Mouse (Mus musculus): ENCODE results near the gene Rab11fip5.

The Rab11fip5 gene

GRCm38 (mm10) chr6:85373066-85373860 is 1.2 kb downstream of the Rab11fip5 start:
- DNase-seq (ENCODE audit: low spot score) = no peak

GRCm38 (mm10) chr6:85372496-85372895 is 1.9 kb downstream of the Rab11fip5 start:
- no peak for DNase-seq (ENCODE audit: low spot score)

GRCm38 (mm10) chr6:85371859-85372405 is 2.5 kb downstream of the Rab11fip5 start:
- DNase-seq (ENCODE audit: low spot score) = no peak

DNA sequence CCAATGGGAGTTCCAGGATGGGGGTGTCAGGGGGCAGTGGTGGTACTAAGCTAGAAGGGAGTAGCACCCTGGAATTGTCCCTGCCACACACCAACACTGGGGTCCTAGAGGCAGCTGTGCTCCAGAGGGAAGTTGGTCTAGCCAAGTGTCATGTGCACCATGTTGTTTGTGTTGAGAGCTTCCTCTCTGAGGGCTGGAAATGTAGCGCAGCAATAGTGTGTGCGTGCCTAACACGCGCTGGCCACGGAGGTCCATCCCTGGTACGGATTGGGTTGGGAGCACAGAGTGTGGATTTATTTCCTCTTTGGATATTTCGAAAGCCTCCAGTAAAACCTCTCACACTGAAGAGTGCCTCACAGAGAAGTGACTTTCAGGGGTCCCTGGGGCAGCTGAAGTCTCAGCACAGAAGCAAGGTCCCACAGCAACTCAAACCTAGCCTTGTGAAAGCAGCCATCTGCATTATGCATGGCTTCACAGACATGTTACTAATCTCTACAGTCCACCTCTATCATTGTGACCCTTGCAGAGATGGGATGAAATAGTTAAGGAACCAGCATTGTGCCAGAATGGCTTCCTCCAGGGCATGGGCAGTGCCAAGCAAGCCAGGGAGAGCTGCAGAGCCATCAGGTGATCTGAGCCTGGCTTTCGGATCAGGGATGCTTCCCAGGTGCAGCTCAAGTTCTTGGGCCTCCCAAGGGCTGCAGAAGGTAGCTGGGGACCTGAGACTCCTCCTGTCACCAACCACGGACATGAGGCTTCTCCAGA is 3.6 kb downstream of the Rab11fip5 start:
- DNase-seq (ENCODE audit: low spot score) = no peak

DNA sequence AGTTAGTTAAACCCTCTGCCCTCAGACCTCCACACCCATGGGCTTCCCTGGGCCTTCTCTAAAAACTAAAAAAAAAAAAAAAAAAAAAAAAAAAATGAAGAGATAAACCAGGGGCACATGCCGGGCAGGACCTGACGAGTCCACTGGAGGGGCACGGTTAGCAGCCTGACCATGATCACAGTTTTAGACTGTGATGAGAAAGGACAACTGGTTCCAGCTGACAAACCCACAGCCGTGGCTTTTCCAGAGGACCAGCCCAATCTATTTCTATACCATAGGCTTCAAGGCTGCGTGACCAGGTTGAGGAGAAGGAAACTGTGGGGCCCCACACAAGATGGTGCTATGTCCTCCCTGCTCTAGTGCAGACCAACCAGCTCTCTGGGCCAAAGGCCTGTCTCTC is 4.4 kb downstream of the Rab11fip5 start:
- DNase-seq (ENCODE audit: low spot score) = no peak

DNA sequence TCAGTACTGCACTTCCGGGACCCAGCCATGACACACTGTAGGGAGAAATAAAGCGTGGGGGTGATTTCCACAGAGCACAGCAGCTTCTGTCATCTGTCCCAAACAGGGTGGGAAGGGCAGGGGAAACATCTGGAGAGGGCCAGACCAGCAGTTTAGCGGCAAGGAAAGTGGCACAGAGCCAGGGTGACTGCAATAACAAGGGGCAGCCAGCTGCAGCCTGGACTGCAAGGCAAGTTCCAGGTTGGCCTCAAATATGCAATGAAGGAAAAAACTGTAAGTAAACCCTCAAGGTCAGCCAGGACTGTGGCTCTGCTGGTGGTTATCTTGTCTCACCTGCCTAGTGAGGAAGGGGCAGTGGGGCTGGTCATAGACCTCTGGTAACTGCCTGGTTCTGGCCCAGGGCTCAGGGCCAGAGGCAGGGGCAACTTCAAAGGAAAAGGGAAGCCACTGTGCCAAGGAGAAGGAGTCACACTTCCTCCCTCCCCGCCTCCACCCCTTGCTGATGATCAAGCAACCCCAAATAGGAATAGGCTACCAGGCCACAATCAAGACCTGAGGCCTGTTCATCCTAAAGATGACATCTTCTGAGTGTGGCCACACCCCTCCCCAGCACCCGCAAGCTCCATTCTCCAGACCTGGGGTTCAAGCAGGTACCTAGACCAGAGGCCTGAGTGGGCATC is 5.1 kb downstream of the Rab11fip5 start:
- DNase-seq (ENCODE audit: low spot score) = no peak

DNA sequence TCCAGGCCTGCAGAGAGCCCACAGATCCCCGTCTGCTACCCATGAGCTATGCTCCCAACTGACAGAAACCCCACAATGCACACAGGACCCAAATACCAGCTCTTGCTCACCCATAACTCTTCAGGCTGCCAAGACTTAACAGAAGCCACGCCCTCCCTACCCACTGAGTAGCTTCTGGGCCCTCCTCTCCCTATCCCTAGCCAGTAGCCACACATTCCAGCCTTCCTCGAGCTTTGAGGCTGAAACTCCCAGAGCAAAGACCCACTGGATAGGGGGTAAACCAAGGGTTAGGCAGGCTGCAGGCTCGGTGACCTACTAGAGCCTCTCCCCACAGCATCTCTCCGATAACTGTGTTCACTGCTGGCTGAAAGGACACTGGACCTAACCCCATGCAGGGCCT is 5.7 kb downstream of the Rab11fip5 start:
- no peak for DNase-seq (ENCODE audit: low spot score)

DNA sequence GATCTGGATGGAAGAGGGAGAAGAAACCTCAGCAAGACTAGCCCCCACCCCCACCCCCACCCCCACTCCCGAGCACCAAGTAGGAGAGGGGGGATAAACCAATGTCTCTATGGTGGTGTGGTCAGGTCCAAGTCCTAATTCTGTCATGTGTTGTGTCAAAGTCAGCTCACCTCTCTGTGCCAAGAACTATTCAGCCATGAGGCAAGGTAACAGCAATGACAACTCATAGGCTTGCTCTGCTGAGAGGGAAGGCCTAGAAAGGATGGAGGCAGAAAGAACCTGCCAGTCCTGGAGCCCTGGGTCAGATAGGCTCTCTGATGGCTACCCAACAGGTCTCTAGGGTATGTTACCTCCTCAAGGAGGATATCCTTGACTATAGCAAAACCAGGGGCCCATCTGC is 6.3 kb downstream of the Rab11fip5 start:
- no peak for DNase-seq (ENCODE audit: low spot score)

- DNase-seq (ENCODE audit: low spot score) = no peak
Measured at GRCm38 (mm10) chr6:85366387-85366786, 8.0 kb downstream of the Rab11fip5 start.

DNA sequence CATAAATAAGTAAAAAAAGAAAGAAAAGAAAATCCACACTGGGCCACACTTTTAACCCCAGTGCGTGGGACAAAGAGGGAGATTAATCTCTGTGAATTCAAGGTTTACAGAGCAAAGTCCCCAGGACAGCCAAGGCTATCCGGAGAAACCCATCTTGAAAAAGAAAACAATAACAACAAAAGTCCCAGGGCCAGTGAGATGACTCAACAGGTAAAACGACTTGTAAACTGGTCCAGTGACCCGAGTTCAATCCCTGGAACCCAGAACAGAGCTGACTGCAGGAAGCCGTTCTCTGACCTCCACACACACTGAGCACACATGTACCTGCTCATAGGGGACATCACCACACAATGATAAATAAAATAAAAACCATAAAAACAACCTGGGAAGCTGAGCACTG is 10.0 kb downstream of the Rab11fip5 start:
- DNase-seq (ENCODE audit: low spot score) = no peak

DNA sequence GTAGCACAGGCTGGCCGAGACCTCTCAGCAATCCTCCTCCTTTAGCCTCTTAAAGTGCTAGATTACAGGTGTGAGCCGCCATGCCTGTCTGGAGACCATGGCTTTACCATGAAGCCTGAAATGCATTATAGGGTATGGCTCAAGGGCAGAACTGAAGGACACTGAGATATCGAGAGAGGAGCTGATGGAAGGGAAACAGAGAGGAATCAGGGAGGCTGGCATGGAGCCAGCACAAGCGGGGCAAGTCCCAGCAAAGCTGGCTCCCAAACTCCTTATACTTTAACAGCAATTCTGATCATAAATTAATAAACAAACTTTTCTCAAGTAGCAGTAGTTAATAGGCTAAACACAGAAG is 10.6 kb downstream of the Rab11fip5 start:
- DNase-seq (ENCODE audit: low spot score) = no peak

GRCm38 (mm10) chr6:85363231-85363905 is 11.1 kb downstream of the Rab11fip5 start:
- DNase-seq (ENCODE audit: low spot score) = no peak

- no peak for DNase-seq (ENCODE audit: low spot score)
Measured at GRCm38 (mm10) chr6:85362610-85363009, 11.8 kb downstream of the Rab11fip5 start.

DNA sequence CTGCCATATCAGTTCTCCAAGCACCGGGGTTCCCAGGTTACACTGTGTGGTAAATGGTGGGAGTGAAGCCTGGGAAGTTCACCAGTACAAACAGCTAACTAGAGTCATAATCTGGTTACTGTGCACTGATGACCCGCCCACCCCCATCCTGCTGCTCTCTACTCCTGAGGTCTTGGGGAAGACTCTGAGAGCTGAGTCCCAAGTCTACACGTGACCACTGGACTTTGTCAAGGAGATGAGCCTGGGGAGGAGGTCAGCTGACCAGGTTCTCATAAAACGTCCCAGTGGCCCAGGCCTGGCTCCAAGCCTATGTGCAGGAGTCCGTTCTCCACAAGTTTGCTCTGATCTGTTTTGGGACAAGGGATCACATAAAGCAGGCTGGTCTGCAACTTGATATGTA is 14.1 kb downstream of the Rab11fip5 start:
- no peak for DNase-seq (ENCODE audit: low spot score)

GRCm38 (mm10) chr6:85358877-85359276 is 15.6 kb downstream of the Rab11fip5 start:
- no peak for DNase-seq (ENCODE audit: low spot score)

DNA sequence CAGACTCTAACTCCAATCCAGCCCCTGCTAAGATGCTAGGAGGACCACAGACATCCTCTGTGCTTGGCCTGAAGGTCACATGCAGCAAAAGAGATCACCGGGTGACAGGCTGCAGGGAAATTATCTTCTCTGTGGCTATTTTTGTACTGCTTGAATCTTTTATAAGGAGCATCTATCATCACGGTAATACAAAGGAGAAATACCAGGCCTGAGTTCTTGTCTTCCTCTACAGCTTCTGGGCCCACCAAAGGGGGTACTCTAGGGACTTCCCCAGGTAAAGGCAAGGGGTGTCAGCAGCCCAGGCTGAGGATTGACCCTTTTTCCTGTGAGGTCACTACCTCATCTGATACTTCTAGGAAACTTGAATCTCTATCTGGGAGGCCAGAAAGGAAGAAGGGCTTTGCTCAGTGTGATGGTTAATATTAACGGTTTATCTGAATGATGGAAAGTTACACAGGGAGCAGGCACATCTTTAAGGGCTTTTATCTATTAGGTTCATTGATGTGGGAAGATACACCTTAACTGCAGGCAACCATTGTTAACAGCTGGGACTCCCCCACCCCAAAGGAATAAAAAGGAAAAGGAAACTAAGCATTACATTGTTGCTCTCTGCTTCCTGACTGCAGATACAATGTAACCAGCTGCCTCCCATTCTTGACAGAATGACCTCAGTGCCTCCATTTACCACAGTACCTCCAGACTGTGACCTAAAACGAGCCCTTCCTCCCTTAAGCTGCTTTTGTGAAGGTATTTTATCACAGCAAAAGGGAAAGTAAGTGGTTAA is 17.6 kb downstream of the Rab11fip5 start:
- no peak for DNase-seq (ENCODE audit: low spot score)

DNA sequence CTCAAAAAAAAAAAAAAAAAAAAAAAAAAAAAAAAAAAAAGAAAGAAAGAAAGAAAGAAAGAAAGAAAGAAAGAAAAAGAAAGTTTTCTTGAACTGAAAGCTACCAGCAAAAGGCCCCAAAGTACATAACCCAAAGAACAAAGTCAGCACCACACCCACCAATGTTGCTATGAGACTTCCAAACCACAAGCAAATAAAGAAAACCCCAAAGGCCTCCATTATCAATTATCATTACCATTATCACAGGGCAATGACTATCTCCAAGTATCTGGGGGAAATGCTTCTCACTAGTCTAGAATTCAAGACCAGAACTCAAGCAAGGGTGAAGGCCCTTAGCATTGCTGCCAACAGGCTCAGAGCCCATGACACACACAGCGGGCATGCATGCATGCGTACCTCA is 18.7 kb downstream of the Rab11fip5 start:
- DNase-seq (ENCODE audit: low spot score) = no peak

GRCm38 (mm10) chr6:85354709-85355108 is 19.7 kb downstream of the Rab11fip5 start:
- no peak for DNase-seq (ENCODE audit: low spot score)

DNA sequence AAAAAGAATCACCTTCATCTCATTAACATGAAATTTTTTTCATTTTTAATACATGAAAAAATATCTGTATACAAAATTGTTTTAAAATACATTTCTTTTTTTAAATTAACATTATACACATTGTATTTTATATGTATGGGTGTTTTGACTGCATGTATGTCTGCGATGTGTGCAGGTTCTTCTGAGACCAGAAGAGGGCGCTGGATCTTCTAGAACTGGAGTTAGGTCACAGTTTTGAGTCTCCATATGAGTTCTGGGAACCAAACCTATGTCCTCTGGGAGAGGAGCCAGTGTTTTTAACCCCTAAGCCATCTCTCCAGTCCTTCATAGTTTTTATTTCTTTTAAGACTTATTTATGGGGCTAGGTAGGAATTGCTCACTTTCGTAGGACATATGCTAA is 20.7 kb downstream of the Rab11fip5 start:
- DNase-seq (ENCODE audit: low spot score) = no peak

GRCm38 (mm10) chr6:85350157-85350556 is 24.3 kb downstream of the Rab11fip5 start:
- no peak for DNase-seq (ENCODE audit: low spot score)

DNA sequence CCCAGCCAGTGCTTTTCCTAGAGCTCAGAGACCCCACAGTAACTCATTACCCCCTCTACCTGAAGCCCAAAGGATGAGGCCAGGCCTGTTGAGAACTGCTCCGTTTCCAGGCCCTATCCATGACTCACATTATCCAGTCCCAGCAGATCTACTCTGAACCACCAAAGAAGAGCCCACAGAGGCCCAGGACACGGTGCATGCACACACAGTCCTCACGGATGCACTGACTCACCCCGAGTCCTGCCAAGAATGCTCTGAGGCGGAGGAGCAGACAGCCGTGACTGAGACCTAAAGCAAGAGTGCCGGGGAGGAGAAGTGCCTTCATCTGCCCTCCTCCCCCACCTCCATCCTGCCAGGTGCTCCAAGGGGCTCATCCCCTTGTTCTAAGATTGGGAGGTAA is 25.2 kb downstream of the Rab11fip5 start:
- no peak for DNase-seq (ENCODE audit: low spot score)

Measured in c-Kit-positive CD71-positive TER-119-positive erythroid progenitor cells, embryonic 14.5 days (primary cell).